Mouse (Mus musculus): ENCODE measurements at regions not wholly inside any gene's neighbourhood (a gene's known extent, or its start where the extent isn't known, plus 50 kb on each side); places are given as distances from the start of the nearest gene placed in this dataset.

DNA sequence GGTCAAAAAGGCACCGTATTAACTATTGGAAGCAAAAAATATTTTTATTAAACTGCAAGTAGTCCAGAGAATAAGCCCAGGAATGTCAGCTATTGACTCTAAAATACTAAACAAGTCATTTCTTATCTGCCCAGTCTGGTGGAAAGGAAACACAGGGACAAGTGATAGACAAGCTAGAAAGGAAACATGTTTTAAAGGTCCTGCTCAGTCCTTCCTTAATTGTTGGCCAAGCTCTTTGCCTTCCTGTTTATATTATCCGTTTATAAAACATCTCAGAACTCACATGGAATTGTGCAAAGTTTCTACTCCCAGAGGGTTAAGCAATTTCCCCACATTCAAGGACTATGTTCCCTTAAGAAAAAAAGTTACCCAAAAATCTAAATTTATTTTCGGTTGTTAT is 54.9 kb upstream of the Clec14a start:
- Histone ChIP-seq H3K27me3 (replicated peaks; ENCODE audit: control insufficient read depth, insufficient read depth, low read length) (no peaks in the 10 kb centered on the region), H3K4me1 (replicated peaks; ENCODE audit: control insufficient read depth, insufficient read depth, low read length) (no peaks in the 10 kb centered on the region), H3K4me3 (replicated peaks; ENCODE audit: low read length) (no peak overlapping the region), H3K27ac (ENCODE audit: low read length) (no peak overlapping the region), H3K4me2 (ENCODE audit: low read length) (no peak overlapping the region), H3K36me3 (ENCODE audit: control insufficient read depth, insufficient read depth) (no peaks in the 10 kb centered on the region), H3K9me3 (ENCODE audit: control insufficient read depth, low read length) (no peaks in the 10 kb centered on the region), H3K9ac (replicated peaks; ENCODE audit: low read depth, low read length) (no peak overlapping the region)
- no peak for ATAC-seq
- 87% methylated on average over 3 of the region's 3 CpGs for WGBS
